In genomic region chr10:77152178-77152621, GRCm38 (mm10) we compare ENCODE assay signal across 8 mouse cellular contexts. TPM values are rescaled to one million over a fixed set of nuclear protein-coding genes. Genes with fewer than 3 reads are reported as not detected.
DNase-seq lines count a peak whose midpoint lies in the region; ATAC-seq lines count a peak whose summit lies in the region.

No protein-coding gene starts in this region.

- H3K27ac ChIP-seq in forebrain, embryonic 14.5 days (ENCODE audit: low read depth, low read length) = no peak overlapping the region
- no peak overlapping the region for H3K27ac ChIP-seq in limb, embryonic 11.5 days (replicated peaks; ENCODE audit: low read depth, low read length)
- H3K27ac ChIP-seq in stomach, embryonic 14.5 days (ENCODE audit: low read length) = no peak overlapping the region

- peak overlapping the region; percentile 69 for H3K4me3 ChIP-seq in megakaryocyte, embryonic 14.5 days (replicated peaks)
- H3K4me3 ChIP-seq in forebrain, embryonic 14.5 days (ENCODE audit: low read depth, low read length) = no peak overlapping the region
- no peak overlapping the region for H3K4me3 ChIP-seq in limb, embryonic 11.5 days (ENCODE audit: low read depth, low read length)
- no peak overlapping the region for H3K4me3 ChIP-seq in stomach, embryonic 14.5 days (ENCODE audit: low read depth, low read length)

- H3K9ac ChIP-seq in forebrain, embryonic 14.5 days (ENCODE audit: low read length) = no peak overlapping the region
- no peak overlapping the region for H3K9ac ChIP-seq in limb, embryonic 11.5 days (ENCODE audit: low read length)
- H3K9ac ChIP-seq in stomach, embryonic 14.5 days (replicated peaks; ENCODE audit: low read depth, low read length) = no peak overlapping the region

- H3K9me3 ChIP-seq in megakaryocyte, embryonic 14.5 days = no peaks in the 10 kb centered on the region
- H3K9me3 ChIP-seq in forebrain, embryonic 14.5 days (replicated peaks; ENCODE audit: control insufficient read depth, low read length) = no peaks in the 10 kb centered on the region
- H3K9me3 ChIP-seq in limb, embryonic 11.5 days (ENCODE audit: control insufficient read depth, low read length) = no peaks in the 10 kb centered on the region
- H3K9me3 ChIP-seq in stomach, embryonic 14.5 days (ENCODE audit: control insufficient read depth, low read depth, low read length) = no peaks in the 10 kb centered on the region

- WGBS in forebrain, embryonic 14.5 days = 0% methylated on average over 2 of the region's 2 CpGs
- 23% methylated on average over 2 of the region's 2 CpGs for WGBS in limb, embryonic 11.5 days
- 26% methylated on average over 2 of the region's 2 CpGs for WGBS in stomach, embryonic 14.5 days

- peaks cover 91% of the 10 kb centered on the region for H3K4me1 ChIP-seq in megakaryocyte, embryonic 14.5 days
- peaks cover 26% of the 10 kb centered on the region for H3K4me1 ChIP-seq in forebrain, embryonic 14.5 days (ENCODE audit: control insufficient read depth, insufficient read depth, low read length)
- peaks cover 27% of the 10 kb centered on the region for H3K4me1 ChIP-seq in limb, embryonic 11.5 days (ENCODE audit: control insufficient read depth, insufficient read depth, low read length)
- H3K4me1 ChIP-seq in stomach, embryonic 14.5 days (ENCODE audit: control insufficient read depth, insufficient read depth, low read length) = peaks cover 15% of the 10 kb centered on the region

- intact Hi-C loops in left cerebral cortex, postnatal 25 days (cut with DNase I) = no loop called here

- H3K4me2 ChIP-seq in forebrain, embryonic 14.5 days (ENCODE audit: low read length) = no peak overlapping the region
- H3K4me2 ChIP-seq in limb, embryonic 11.5 days (ENCODE audit: low read depth, severe bottlenecking) = no peak overlapping the region
- H3K4me2 ChIP-seq in stomach, embryonic 14.5 days (replicated peaks; ENCODE audit: low read depth, low read length) = no peak overlapping the region

- peak; percentile 84 for DNase-seq in forebrain, embryonic 14.5 days (ENCODE audit: low spot score)
- peak; percentile 62 for DNase-seq in limb, embryonic 11.5 days (ENCODE audit: low spot score)
- no peak for DNase-seq in layer of hippocampus, adult 18-20 months (ENCODE audit: low spot score in 2 of 2)
- DNase-seq in left cerebral cortex, postnatal 25 days (ENCODE audit: low spot score in 2 of 2) = no peak

- ATAC-seq in megakaryocyte, adult 5-6 weeks (ENCODE audit: poor library complexity, severe bottlenecking) = no peak
- peak; percentile 67 for ATAC-seq in forebrain, embryonic 14.5 days
- peak; percentile 61 for ATAC-seq in limb, embryonic 11.5 days (ENCODE audit: insufficient number of reproducible peaks, low FRiP score, low TSS enrichment, low read depth)
- ATAC-seq in stomach, embryonic 14.5 days (ENCODE audit: insufficient number of reproducible peaks, insufficient read depth, low FRiP score, low read depth) = peak; percentile 59
- ATAC-seq in activated CD4-positive, CD25-positive, alpha-beta regulatory T cell, adult 4 months = no peak

- H3K27me3 ChIP-seq in megakaryocyte, embryonic 14.5 days (replicated peaks) = no peaks in the 10 kb centered on the region
- H3K27me3 ChIP-seq in forebrain, embryonic 14.5 days (replicated peaks; ENCODE audit: control insufficient read depth, insufficient read depth, low read length) = no peaks in the 10 kb centered on the region
- H3K27me3 ChIP-seq in limb, embryonic 11.5 days (ENCODE audit: control insufficient read depth, insufficient read depth, low read length) = no peaks in the 10 kb centered on the region
- no peaks in the 10 kb centered on the region for H3K27me3 ChIP-seq in stomach, embryonic 14.5 days (ENCODE audit: control insufficient read depth, insufficient read depth, low read length)

- peaks cover 87% of the 10 kb centered on the region for H3K36me3 ChIP-seq in megakaryocyte, embryonic 14.5 days (replicated peaks; ENCODE audit: low read length)
- H3K36me3 ChIP-seq in forebrain, embryonic 14.5 days (ENCODE audit: control insufficient read depth, insufficient read depth, low read length) = no peaks in the 10 kb centered on the region
- no peaks in the 10 kb centered on the region for H3K36me3 ChIP-seq in limb, embryonic 11.5 days (ENCODE audit: control insufficient read depth, insufficient read depth, low read length)
- H3K36me3 ChIP-seq in stomach, embryonic 14.5 days (ENCODE audit: control insufficient read depth, insufficient read depth, low read length) = no peaks in the 10 kb centered on the region

RNA-seq across cellular contexts. Expression of gene Col18a1, which starts 14.1 kb away (rescaled TPM):
- polyA plus RNA-seq in megakaryocyte, embryonic 14.5 days (2012; ENCODE audit: insufficient read depth, low replicate concordance) = 946 and 2,951 TPM in 2 replicates
- total RNA-seq in megakaryocyte, adult 5-6 weeks (2015) = 0.09 TPM in 1 of 2 replicates, not detected in the other
- total RNA-seq in megakaryocyte, adult 5-6 weeks (2017) = not detected in 2 replicates
- polyA plus RNA-seq in forebrain, embryonic 14.5 days (2014; fragmentation: Nextera tagmentation; extraction: Ambion mirVana) = 21.3 and 24.1 TPM in 2 replicates
- 63.0 and 77.1 TPM in 2 replicates for polyA plus RNA-seq in limb, embryonic 11.5 days (2014; fragmentation: Nextera tagmentation; extraction: Ambion mirVana)
- 49.8 and 56.3 TPM in 2 replicates for polyA plus RNA-seq in stomach, embryonic 14.5 days (2014; fragmentation: Nextera tagmentation; extraction: Ambion mirVana)
- total RNA-seq in layer of hippocampus, adult 18-20 months (2021) = 1 to 10 TPM; 3.3 to 3.5 TPM
- 1 to 10 TPM; 4.0 to 5.3 TPM for total RNA-seq in left cerebral cortex, postnatal 25 days (2021)
- under 1 TPM; 0.09 to 0.17 TPM for polyA plus RNA-seq in activated CD4-positive, CD25-positive, alpha-beta regulatory T cell, adult 4 months (2017; shearing (Covaris generic))

Comparison
In these comparisons a context has a peak if more than half of its experiments do, and no peak if none do; other contexts are left out.
1. ATAC-seq: peak in forebrain, embryonic 14.5 days (single experiment), limb, embryonic 11.5 days (single experiment) and stomach, embryonic 14.5 days (single experiment); none in megakaryocyte, adult 5-6 weeks (single experiment) and activated CD4-positive, CD25-positive, alpha-beta regulatory T cell, adult 4 months (single experiment).
2. DNase-seq: peak in forebrain, embryonic 14.5 days (single experiment) and limb, embryonic 11.5 days (single experiment); none in layer of hippocampus, adult 18-20 months (0 of 2) and left cerebral cortex, postnatal 25 days (0 of 2).
3. RNA of gene Col18a1, which starts 14.1 kb away (polyA plus RNA-seq): 946 to 2,951 TPM in megakaryocyte, embryonic 14.5 days, 63.0 to 77.1 TPM in limb, embryonic 11.5 days, 49.8 to 56.3 TPM in stomach, embryonic 14.5 days and 21.3 to 24.1 TPM in forebrain, embryonic 14.5 days; 0.09 to 0.17 TPM in activated CD4-positive, CD25-positive, alpha-beta regulatory T cell, adult 4 months; every median in the first group is over 10 times any median in the second.